Mouse (Mus musculus): Measurements from ENCODE around the gene Vamp9.

DNA sequence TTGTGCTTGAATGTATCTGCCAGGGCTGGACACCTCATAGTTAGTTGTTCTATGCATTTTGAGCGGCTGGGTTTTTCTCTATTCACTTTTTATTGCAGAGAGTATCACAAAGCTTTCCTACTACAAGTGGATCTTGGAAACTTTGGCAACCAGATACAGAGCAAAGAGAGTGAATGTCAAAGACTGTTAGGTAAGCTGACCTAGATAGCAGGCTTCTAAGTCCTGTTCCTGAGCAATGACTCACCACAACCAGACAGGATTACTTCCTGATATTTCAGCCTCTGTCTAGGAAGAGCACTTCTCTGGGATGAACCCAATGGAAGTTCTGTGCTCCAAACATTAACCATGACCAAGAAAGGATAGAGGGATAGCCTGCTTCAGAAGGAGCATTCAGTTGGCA, 40.3 kb upstream of the Vamp9 start:
- TF ChIP-seq CTCF (IDR thresholded peaks at IDR 0.05; ENCODE audit: low read depth) (no peak), EP300 (optimal IDR thresholded peaks at IDR 0.05) (no peak)

Data from stomach, postnatal 0 days (tissue).